Mouse (Mus musculus): ENCODE data around the gene Klk8.

Gene Klk8

DNA sequence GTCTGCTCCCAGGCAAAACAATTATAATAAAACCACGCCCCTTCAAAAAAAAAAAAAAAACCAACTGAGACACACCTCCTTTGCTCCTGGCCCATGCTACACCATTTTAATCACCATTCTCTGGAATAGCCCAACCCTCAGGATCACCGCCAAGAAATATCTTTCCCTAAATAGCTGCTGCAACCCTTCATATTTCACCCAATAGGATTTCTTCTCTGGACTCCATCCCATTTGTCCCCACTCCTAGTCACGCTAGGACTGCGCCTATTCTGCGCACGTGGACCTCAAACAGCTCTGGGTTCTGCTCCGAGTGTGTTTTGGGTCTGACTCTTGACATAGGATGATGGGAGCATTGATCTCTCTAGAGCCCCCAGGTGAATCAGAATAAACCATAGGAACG lies 1.0 kb upstream of the Klk8 start:
- no peak for DNase-seq

DNA sequence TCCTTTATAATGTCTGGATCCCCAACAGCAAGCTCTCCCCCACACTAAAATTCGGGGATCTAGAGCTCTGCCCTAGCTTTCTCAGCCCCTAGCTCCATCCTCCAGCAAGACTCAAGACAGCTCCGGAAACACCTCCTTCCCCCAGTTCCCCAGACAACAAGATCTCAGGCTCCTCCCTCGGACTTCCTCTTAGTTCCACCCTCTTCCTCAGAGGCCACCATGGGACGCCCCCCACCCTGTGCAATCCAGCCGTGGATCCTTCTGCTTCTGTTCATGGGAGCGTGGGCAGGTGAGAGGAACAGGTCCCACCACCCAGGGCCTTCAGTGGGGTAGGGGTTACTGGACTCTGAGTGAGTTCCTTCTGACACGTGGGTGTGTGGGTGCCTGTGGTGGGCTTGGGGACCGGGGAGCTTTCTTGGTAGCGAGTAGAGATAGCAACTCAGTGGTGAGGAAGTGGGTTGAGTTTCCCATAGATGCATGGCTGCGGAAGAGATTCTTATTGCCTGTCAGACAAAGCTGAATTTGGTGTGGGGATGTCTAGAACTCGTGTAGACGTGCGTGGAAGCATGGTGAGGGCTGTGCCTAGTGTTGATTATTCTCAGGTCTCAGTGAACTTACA lies 576 bp downstream of the Klk8 start:
- DNase-seq: no peak

DNA sequence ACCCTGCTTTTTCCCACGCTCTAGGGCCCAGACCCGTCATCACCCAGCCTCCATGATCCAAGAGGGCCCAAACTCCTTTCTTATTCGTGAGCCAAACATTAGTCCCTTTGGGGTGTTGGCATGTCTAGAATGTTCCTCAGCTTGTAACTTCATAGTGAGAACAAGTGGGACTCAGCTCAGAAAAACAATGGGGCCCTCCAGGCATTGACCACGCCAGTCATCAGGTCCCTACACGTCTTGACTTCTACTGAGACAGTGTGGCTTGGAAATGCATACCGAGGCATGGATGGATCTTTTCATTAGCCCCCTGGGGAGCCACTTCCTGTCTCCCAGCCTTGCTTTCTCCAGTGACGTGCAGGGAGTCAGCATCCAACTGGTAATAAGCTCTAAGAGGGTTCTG lies 2.5 kb downstream of the Klk8 start:
- no peak for DNase-seq

DNA sequence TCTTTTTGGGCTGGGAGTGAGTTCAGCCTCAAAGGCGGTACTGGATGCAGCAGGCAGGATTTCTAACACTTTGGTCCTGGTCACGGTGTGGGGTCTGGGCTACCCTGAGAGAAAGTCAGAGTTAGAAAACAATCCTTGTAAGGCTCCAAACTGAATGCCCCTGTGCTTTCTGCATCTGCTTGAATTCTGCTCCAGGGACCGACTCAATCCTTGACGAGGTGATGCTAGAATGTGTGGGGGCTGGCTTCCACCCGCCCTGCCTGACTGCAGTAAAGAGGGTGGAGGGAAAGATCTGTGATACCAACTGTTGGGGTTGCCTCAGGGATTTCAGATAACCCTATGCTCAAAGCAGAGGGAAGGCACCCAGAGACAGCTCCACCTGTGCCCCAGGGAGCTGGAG lies 13.6 kb downstream of the Klk8 start, which contains the start of gene Klk7:
TSS of gene Klk7 (plus strand) at position 301 of the 400 bp plus-strand sequence.
- DNase-seq: no peak

DNA sequence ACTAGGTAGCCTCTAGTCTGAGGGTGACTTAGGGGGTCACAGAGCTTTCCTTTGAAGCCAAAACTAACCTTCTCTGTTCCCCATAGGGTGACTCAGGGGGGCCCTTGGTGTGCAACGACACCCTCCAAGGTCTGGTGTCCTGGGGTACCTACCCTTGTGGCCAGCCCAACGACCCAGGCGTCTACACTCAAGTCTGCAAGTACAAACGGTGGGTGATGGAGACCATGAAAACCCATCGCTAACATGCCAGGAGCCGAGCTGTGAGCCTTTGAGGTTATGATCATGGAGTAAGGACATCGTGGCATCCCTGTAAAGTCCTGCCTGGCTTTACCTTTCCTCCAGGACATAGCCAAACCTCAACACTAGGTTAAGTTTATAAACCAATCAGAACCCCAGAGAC lies 17.8 kb downstream of the Klk8 start:
- no peak for DNase-seq

DNA sequence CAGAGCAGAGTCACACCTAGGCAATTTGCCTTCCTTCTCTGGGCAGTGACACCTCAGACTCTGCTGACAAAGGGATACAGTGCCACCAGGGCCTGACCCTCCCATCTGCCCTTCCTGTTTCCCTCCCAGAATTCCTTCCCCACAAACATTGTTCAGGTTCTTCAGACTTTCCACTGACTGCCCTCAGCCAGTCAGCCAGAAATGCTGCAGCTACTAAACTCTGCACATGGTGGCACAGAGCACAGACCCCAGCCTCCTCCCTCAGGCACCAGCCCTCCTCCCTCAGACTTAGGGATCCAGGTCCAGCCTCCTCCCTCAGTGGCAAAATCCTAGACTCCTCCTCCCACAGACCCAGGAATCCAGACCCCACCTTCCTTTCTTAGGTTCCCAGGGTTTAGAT lies 19.4 kb downstream of the Klk8 start:
- no peak for DNase-seq

DNA sequence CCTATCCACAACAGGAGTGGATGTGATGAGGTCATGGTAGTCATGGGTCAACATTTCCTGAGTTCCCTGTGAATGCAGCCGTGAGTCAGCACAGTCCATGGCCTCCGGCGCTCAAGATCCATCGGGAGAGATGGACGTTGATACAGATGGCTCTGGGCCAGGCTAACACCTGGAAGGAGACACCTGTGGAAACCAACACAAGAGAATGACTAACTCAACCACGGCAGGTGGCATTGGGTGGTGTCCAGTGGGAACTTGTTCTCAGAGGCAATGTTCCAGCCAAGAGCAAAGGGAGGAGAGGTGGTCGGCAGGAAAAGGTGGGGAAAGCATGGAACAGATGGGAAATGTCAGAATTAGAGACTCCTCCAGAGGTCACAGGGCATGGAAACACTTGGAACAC lies 24.2 kb downstream of the Klk8 start:
- no peak for DNase-seq

DNA sequence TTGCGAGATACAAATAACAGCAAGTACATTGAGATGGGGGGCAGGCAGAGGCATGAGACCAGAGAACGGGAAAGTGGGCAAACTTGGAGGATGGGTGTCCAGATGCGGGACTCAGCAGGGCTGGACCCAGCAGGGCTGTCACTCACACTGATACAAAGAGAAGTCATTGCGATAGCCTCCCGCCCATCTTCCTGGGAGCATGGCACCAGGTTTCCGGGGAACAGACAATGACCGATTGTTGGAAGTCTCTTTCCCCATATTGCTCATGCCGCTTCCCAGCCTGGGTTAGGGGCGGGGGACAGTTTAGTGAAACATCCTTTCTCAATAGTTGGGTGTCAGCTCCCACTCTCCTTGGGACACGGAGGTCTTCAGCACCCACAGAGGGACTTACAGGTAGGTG lies 26.8 kb downstream of the Klk8 start, which contains the start of gene Klk6:
TSS of gene Klk6 (plus strand) at position 301 of the 400 bp plus-strand sequence.
- no peak for DNase-seq

DNA sequence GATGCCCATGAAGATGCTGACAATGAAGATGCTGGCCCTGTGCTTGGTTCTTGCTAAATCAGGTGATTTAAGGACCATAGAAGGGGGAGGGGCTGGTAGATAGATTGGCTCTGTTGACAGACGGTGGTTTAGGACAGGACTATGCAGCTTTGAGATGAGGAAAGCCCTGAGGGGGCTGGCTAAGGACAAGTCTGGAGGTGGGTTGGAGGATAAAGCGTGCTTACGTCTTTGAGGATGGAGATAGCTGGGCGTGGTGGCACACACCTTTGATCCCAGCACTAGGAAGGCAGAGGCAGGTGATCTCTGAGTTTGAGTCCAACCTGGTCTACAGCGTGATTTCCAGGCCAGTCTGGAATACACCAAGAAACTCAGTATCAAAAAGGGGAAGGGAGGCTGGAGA lies 28.7 kb downstream of the Klk8 start:
- DNase-seq: no peak

DNA sequence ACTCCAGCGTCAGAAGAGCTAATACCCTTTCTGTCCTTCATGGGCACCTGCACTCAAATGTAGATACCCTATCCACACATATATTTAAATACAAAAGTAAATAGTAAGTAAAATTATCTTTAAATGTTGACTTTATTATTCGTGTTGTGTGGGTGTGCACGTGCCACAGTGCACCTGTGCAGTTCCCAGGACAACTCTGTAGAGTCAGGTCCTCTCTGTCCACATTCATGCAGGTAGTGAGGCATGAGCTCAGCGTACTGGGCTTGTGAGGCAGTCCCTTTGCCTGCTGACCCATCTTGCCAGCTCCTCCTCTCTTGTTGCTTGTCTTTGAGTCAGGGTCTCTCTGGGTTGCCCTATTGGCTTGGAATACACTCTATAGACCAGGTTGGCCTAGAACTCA lies 30.3 kb downstream of the Klk8 start:
- DNase-seq: no peak

DNA sequence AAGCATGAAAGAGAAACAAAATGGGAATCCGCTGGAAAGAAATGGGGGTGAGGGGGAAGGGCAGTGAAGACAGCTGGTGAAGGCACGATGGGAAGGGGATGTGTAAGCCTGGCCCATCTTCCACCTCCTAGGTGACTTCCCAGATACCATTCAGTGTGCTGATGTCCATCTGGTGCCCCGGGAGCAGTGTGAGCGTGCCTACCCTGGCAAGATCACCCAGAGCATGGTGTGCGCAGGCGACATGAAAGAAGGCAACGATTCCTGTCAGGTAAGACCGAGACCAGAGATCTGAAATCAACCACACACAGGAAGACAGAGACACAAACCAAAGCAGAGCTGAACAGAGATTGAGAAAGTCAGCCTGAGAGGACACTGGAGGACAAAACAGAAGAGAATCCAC lies 31.6 kb downstream of the Klk8 start:
- no peak for DNase-seq

DNA sequence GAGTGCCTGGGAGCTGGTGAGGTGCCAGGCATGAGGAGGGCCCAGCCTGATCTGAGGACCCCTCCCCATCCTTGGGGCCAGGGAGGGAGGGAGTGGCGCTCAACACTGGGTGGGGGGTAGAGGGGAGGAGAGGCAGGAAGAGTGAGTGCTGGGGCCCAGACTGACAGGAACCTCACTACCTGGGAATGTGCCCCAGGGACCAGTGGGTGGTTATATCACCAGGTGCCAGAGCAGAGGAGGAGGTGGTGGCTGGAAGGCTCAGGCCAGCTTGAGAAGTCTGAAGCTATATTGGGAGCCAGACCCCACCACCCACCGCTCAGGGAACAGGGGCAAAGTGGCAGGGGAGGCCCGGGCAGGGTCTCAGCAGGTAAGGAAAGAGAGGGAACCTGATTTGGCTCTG lies 44.3 kb downstream of the Klk8 start, which contains the start of gene Klk5:
TSS of gene Klk5 (plus strand) at position 271 of the 400 bp plus-strand sequence.
- no peak for DNase-seq

DNA sequence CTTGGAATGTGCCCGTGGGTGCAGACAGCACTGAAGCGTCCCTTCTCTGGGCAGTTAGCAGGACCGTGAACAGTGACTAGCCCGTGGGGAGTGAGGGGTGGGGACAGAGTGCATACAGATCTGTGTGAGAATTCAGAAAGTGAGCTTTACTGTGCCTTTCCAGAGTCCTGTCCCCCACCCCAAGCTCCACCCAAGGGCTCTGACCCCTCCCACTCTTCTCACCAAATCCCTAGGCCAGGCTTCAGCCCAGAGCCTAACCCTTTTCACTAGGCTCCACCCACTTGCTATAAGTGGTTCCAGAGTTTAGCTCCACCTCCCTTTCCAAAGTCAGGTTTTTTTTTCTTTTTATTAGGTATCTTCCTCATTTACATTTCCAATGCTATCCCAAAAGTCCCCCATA lies 46.4 kb downstream of the Klk8 start:
- no peak for DNase-seq

DNA sequence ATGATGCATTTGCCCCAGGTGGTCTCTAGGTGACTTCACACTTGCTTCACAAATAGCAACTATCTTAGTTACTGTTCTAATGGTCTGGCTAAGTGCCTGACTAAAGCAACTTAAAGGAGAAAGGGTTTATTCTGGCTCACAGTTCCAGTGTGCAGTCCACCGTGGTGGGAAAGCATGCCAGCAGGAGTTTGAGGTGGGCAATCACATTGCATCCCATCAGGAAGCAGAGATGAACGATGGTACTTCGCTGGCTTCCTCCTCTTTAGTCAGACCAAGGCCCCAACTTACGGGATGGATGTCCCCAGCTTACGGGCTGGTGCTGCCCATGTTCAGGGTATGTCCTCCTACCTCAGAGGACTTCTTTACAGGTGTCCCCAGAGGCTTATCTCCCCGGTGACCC lies 54.2 kb downstream of the Klk8 start:
- no peak for DNase-seq

All from cerebellum, adult 9-11 months (tissue).